Mouse (Mus musculus) adrenal gland, postnatal 4 days (tissue): ENCODE data around the gene Coq6. TPM values are rescaled to one million over a fixed set of nuclear protein-coding genes. Genes with fewer than 3 reads are reported as not detected.
"Not testable (repeated sequence)": the region's sequence is repeated elsewhere in the genome, so short reads cannot be mapped to it uniquely, and the experiment has no call there.

Source experiments
- DNase-seq, 2 experiments: peaks; one replicate each; pipeline ENCODE4 v3.0.0; 2021 to 2022; ENCODE audit warnings: low spot score in 2 of 2, mixed read lengths in 2 of 2
- long read RNA-seq, 2 experiments: library from polyadenylated mRNA; stranded (forward); transcript quantifications; one replicate each; pipeline ENCODE4 v2.0.0; 2021
- total RNA-seq, 2 experiments: library from RNA; stranded (reverse); gene quantifications; 2 replicates each; pipeline ENCODE4 v1.2.3; 2021

The Coq6 gene
- 10 to 100 TPM; 60.5 to 64.9 TPM for total RNA-seq
- long read RNA-seq, experiment 1, transcript Coq6-201 (12 exons, 1,602 nt), result major isoform, 27 of 43 reads
- long read RNA-seq, experiment 1, partial matches to known transcripts, result 4 of 43 reads
- long read RNA-seq, experiment 1, other reads (novel, unspliced or antisense), result 10 of 43 reads
- long read RNA-seq, experiment 2, transcript Coq6-201 (12 exons, 1,602 nt), result major isoform, 66 of 90 reads
- long read RNA-seq, experiment 2, partial matches to known transcripts, result 7 of 90 reads
- long read RNA-seq, experiment 2, other reads (novel, unspliced or antisense), result 14 of 90 reads

GRCm38 (mm10) chr12:84361555-84362489, at the start of gene Coq6, which contains the start of gene Fam161b:
Gene Coq6, plus strand, starts transcription at chr12:84361657.
Gene Fam161b, minus strand, starts transcription at chr12:84361833.
- peak; percentile 72 to 91 for DNase-seq

GRCm38 (mm10) chr12:84316006-84316405, 45.5 kb upstream of the Coq6 start:
- no peak for DNase-seq

GRCm38 (mm10) chr12:84316721-84317621, 44.5 kb upstream of the Coq6 start, which contains the start of gene Zfp410:
Gene Zfp410, plus strand, starts transcription at chr12:84316852.
- peak; percentile 55 to 75 for DNase-seq

- no peak for DNase-seq
These were observed 34.3 kb upstream of the Coq6 start for GRCm38 (mm10) chr12:84327111-84327512.

- no peak for DNase-seq
These were observed 24.4 kb upstream of the Coq6 start for GRCm38 (mm10) chr12:84336963-84337625.

GRCm38 (mm10) chr12:84347192-84347591, 14.3 kb upstream of the Coq6 start:
- no peak for DNase-seq

- not testable (repeated sequence) for DNase-seq
These were observed 2.8 kb upstream of the Coq6 start for GRCm38 (mm10) chr12:84358699-84359098.

- no peak for DNase-seq
These were observed 1.4 kb downstream of the Coq6 start for GRCm38 (mm10) chr12:84362872-84363271.

- no peak for DNase-seq
These were observed 2.8 kb downstream of the Coq6 start for GRCm38 (mm10) chr12:84364291-84364690.

- DNase-seq, result no peak
These were observed 3.7 kb downstream of the Coq6 start for GRCm38 (mm10) chr12:84365137-84365536.

GRCm38 (mm10) chr12:84366971-84367370, 5.5 kb downstream of the Coq6 start:
- no peak for DNase-seq

GRCm38 (mm10) chr12:84371647-84372046, 10.2 kb downstream of the Coq6 start:
- no peak for DNase-seq

GRCm38 (mm10) chr12:84373831-84374481, 12.5 kb downstream of the Coq6 start:
- no peak for DNase-seq

- no peak for DNase-seq
These were observed 20.9 kb downstream of the Coq6 start for GRCm38 (mm10) chr12:84382369-84382768.

GRCm38 (mm10) chr12:84384644-84385081, 23.2 kb downstream of the Coq6 start:
- DNase-seq, result no peak

GRCm38 (mm10) chr12:84385408-84385807, 24.0 kb downstream of the Coq6 start:
- no peak for DNase-seq

- DNase-seq, result no peak
These were observed 26.6 kb downstream of the Coq6 start for GRCm38 (mm10) chr12:84388097-84388496.

GRCm38 (mm10) chr12:84388774-84389400, 27.4 kb downstream of the Coq6 start:
- DNase-seq, result no peak

GRCm38 (mm10) chr12:84390336-84390735, 28.9 kb downstream of the Coq6 start:
- DNase-seq, result no peak
